ENCODE assay signal across 7 mouse cellular contexts in genomic region chr3:103734696-103735519, GRCm38 (mm10). TPM values are rescaled to one million over a fixed set of nuclear protein-coding genes. Genes with fewer than 3 reads are reported as not detected.
DNase-seq lines count a peak whose midpoint lies in the region; ATAC-seq lines count a peak whose summit lies in the region.

No protein-coding gene starts in this region.

- peak overlapping the region; percentile 27 for H3K4me2 ChIP-seq in embryonic facial prominence, embryonic 11.5 days (ENCODE audit: low read depth, low read length)

- peak overlapping the region; percentile 45 for H3K9ac ChIP-seq in embryonic facial prominence, embryonic 11.5 days (replicated peaks; ENCODE audit: low read length)

- DNase-seq in adipocyte (ENCODE audit: low spot score) = peak; percentile 79
- DNase-seq in embryonic facial prominence, embryonic 11.5 days (ENCODE audit: low spot score) = peak; percentile 74
- DNase-seq in heart, embryonic 10.5 days (ENCODE audit: low spot score) = no peak
- DNase-seq in kidney, postnatal 10 days = peak; percentile 52
- peak; percentile 64 for DNase-seq in mesoderm, embryonic 11.5 days (ENCODE audit: low read depth, low spot score)
- no peak for DNase-seq in frontal cortex, postnatal 25 days (ENCODE audit: low spot score in 2 of 2)
- DNase-seq in left cerebral cortex, postnatal 4 days = no peak

- peaks cover 24% of the 10 kb centered on the region for H3K4me1 ChIP-seq in embryonic facial prominence, embryonic 11.5 days (ENCODE audit: control insufficient read depth, insufficient read depth, low read length)
- H3K4me1 ChIP-seq in heart, embryonic 10.5 days = peaks cover 66% of the 10 kb centered on the region

- no peaks in the 10 kb centered on the region for H3K9me3 ChIP-seq in embryonic facial prominence, embryonic 11.5 days (replicated peaks; ENCODE audit: control insufficient read depth, low read length)
- H3K9me3 ChIP-seq in heart, embryonic 10.5 days = no peaks in the 10 kb centered on the region

- peak; percentile 37; the same call in 1 of the 2 replicates for ATAC-seq in embryonic facial prominence, embryonic 11.5 days (replicated peaks; ENCODE audit: insufficient number of reproducible peaks, low FRiP score, low TSS enrichment, low read depth)

- WGBS in embryonic facial prominence, embryonic 11.5 days = 5% methylated on average over 11 of the region's 11 CpGs
- WGBS in heart, embryonic 10.5 days = 15% methylated on average over 11 of the region's 11 CpGs

- H3K27ac ChIP-seq in embryonic facial prominence, embryonic 11.5 days (replicated peaks; ENCODE audit: low read depth, low read length) = peak overlapping the region; percentile 80
- H3K27ac ChIP-seq in heart, embryonic 10.5 days = peak overlapping the region; percentile 87

- no peak overlapping the region for H3K4me3 ChIP-seq in embryonic facial prominence, embryonic 11.5 days (ENCODE audit: low read depth, low read length)
- H3K4me3 ChIP-seq in heart, embryonic 10.5 days = peak overlapping the region; percentile 53

- no peaks in the 10 kb centered on the region for H3K27me3 ChIP-seq in embryonic facial prominence, embryonic 11.5 days (ENCODE audit: control insufficient read depth, insufficient read depth, low read length)
- H3K27me3 ChIP-seq in heart, embryonic 10.5 days (ENCODE audit: insufficient read depth, poor library complexity, severe bottlenecking) = no peaks in the 10 kb centered on the region

- H3K36me3 ChIP-seq in embryonic facial prominence, embryonic 11.5 days (replicated peaks; ENCODE audit: control insufficient read depth, insufficient read depth, low read depth, low read length) = no peaks in the 10 kb centered on the region
- H3K36me3 ChIP-seq in heart, embryonic 10.5 days = no peaks in the 10 kb centered on the region; the same call in 1 of the 2 replicates

- intact Hi-C loops in left cerebral cortex, postnatal 4 days (cut with DNase I) = loop anchor here (5.0 to 10.0 kb wide), 3 partner anchors 158 to 550 kb away; partner anchors contain the start of gene Syt6

RNA-seq across cellular contexts. Expression of gene Olfml3, which starts 2.9 kb away (rescaled TPM):
- 25.2 and 26.1 TPM in 2 replicates for polyA plus RNA-seq in embryonic facial prominence, embryonic 11.5 days (2014; fragmentation: Nextera tagmentation; extraction: Ambion mirVana)
- 14.1 and 15.4 TPM in 2 replicates for polyA plus RNA-seq in heart, embryonic 10.5 days (2016; fragmentation: Nextera tagmentation; extraction: Ambion mirVana)
- total RNA-seq in left cerebral cortex, postnatal 4 days (2021) = 1 to 10 TPM; 4.7 to 5.0 TPM

RNA-seq across cellular contexts. Expression of gene Gm10964, which starts 4.3 kb away (rescaled TPM):
- not detected in 2 replicates for polyA plus RNA-seq in embryonic facial prominence, embryonic 11.5 days (2014; fragmentation: Nextera tagmentation; extraction: Ambion mirVana)
- polyA plus RNA-seq in heart, embryonic 10.5 days (2016; fragmentation: Nextera tagmentation; extraction: Ambion mirVana) = not detected in 2 replicates
- total RNA-seq in left cerebral cortex, postnatal 4 days (2021) = not detected

RNA-seq across cellular contexts. Expression of gene Hipk1, which starts 56.5 kb away (rescaled TPM):
- 13.8 TPM in 2 replicates for polyA plus RNA-seq in embryonic facial prominence, embryonic 11.5 days (2014; fragmentation: Nextera tagmentation; extraction: Ambion mirVana)
- polyA plus RNA-seq in heart, embryonic 10.5 days (2016; fragmentation: Nextera tagmentation; extraction: Ambion mirVana) = 8.2 and 9.5 TPM in 2 replicates
- total RNA-seq in left cerebral cortex, postnatal 4 days (2021) = 10 to 100 TPM; 66.7 to 69.9 TPM

Comparison
In these comparisons a context has a peak if more than half of its experiments do, and no peak if none do; other contexts are left out.
1. DNase-seq: peak in adipocyte (single experiment), embryonic facial prominence, embryonic 11.5 days (single experiment), kidney, postnatal 10 days (single experiment) and mesoderm, embryonic 11.5 days (single experiment); none in heart, embryonic 10.5 days (single experiment), frontal cortex, postnatal 25 days (0 of 2) and left cerebral cortex, postnatal 4 days (single experiment).